In the genomic region with DNA sequence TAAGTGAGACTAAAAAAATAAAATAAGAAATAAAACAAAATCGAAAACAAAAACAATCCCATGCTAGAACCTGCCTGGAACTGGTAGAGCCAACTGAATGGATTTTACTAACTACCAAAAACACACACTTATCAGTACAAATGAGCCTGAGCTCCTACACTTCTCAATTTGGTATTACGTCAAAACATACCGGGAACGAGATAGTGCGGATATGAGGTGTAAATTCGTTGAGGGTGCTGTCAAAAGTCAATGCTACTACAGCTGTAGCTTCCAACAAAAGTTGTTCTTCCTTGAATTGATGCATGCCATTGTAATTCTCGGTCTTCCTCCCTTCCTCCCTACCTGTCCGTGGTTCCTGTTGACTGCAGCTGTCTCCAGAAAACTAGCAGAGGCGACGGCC, we compare ENCODE assay signal across 8 mouse cellular contexts. TPM values are rescaled to one million over a fixed set of nuclear protein-coding genes. Genes with fewer than 3 reads are reported as not detected.
DNase-seq lines count a peak whose midpoint lies in the region; ATAC-seq and TF ChIP-seq lines count a peak whose summit lies in the region.

No protein-coding gene starts in this region.

- 12% methylated on average over 10 of the region's 10 CpGs for WGBS in lung, embryonic 16.5 days
- WGBS in forebrain, embryonic 10.5 days: 28% methylated on average over 10 of the region's 10 CpGs
- 11% methylated on average over 10 of the region's 10 CpGs for WGBS in liver, embryonic 11.5 days
- 5% methylated on average over 10 of the region's 10 CpGs for WGBS in small intestine, adult 2 months

- H3K4me3 ChIP-seq in lung, embryonic 16.5 days (ENCODE audit: low read length): peak overlapping the region; percentile 86
- peak overlapping the region; percentile 88 for H3K4me3 ChIP-seq in forebrain, embryonic 10.5 days
- H3K4me3 ChIP-seq in liver, embryonic 11.5 days (ENCODE audit: low read depth, low read length): peak overlapping the region; percentile 98
- H3K4me3 ChIP-seq in small intestine, adult 2 months (ENCODE audit: low read depth, low read length): peak overlapping the region; percentile 80

- H3K9ac ChIP-seq in lung, embryonic 16.5 days (ENCODE audit: low read length): peak overlapping the region; percentile 98
- H3K9ac ChIP-seq in liver, embryonic 11.5 days (ENCODE audit: low read depth, low read length): peak overlapping the region; percentile 99

- H3K4me1 ChIP-seq in lung, embryonic 16.5 days (replicated peaks; ENCODE audit: control insufficient read depth, insufficient read depth, low read length): peaks cover 8% of the 10 kb centered on the region; the same call in 1 of the 2 replicates
- H3K4me1 ChIP-seq in forebrain, embryonic 10.5 days: peaks cover 19% of the 10 kb centered on the region
- peaks cover 10% of the 10 kb centered on the region for H3K4me1 ChIP-seq in liver, embryonic 11.5 days (replicated peaks; ENCODE audit: control insufficient read depth, insufficient read depth, low read length)
- peaks cover 16% of the 10 kb centered on the region; the same call in 1 of the 2 replicates for H3K4me1 ChIP-seq in small intestine, adult 2 months (ENCODE audit: control insufficient read depth, insufficient read depth, insufficient read length, low read length)

- no peak for DNase-seq in lung, postnatal 4 days
- no peak for DNase-seq in forebrain, embryonic 10.5 days (ENCODE audit: extremely low spot score, low spot score)
- DNase-seq in liver, embryonic 11.5 days (ENCODE audit: low spot score): peak; percentile 38
- DNase-seq in yolk sac, embryonic 10.5 days (ENCODE audit: low spot score): no peak
- DNase-seq in adrenal gland, adult 8-10 months: no peak

- no peaks in the 10 kb centered on the region for H3K36me3 ChIP-seq in lung, embryonic 16.5 days (ENCODE audit: control insufficient read depth, insufficient read depth, low read length)
- no peaks in the 10 kb centered on the region for H3K36me3 ChIP-seq in forebrain, embryonic 10.5 days (replicated peaks)
- no peaks in the 10 kb centered on the region for H3K36me3 ChIP-seq in liver, embryonic 11.5 days (ENCODE audit: control insufficient read depth, insufficient read depth, low read length)
- H3K36me3 ChIP-seq in small intestine, adult 2 months (ENCODE audit: control insufficient read depth, insufficient read depth, low read length): no peaks in the 10 kb centered on the region

- no peak for TF ChIP-seq CTCF in small intestine, adult 2 months (IDR thresholded peaks at IDR 0.05; ENCODE audit: extremely low read depth, insufficient read length, insufficient replicate concordance, low read depth, low read length)

- H3K9me3 ChIP-seq in lung, embryonic 16.5 days (ENCODE audit: control insufficient read depth, low read length): no peaks in the 10 kb centered on the region
- H3K9me3 ChIP-seq in forebrain, embryonic 10.5 days: no peaks in the 10 kb centered on the region
- H3K9me3 ChIP-seq in liver, embryonic 11.5 days (ENCODE audit: control insufficient read depth, low read length): no peaks in the 10 kb centered on the region

- no peaks in the 10 kb centered on the region for H3K27me3 ChIP-seq in lung, embryonic 16.5 days (ENCODE audit: control insufficient read depth, insufficient read depth, low read depth, low read length)
- H3K27me3 ChIP-seq in forebrain, embryonic 10.5 days (ENCODE audit: poor library complexity, severe bottlenecking): no peaks in the 10 kb centered on the region
- no peaks in the 10 kb centered on the region for H3K27me3 ChIP-seq in liver, embryonic 11.5 days (replicated peaks; ENCODE audit: control insufficient read depth, insufficient read depth, low read length)
- no peaks in the 10 kb centered on the region for H3K27me3 ChIP-seq in small intestine, adult 2 months (ENCODE audit: control insufficient read depth, insufficient read depth, low read length)

- peak overlapping the region; percentile 61 for H3K4me2 ChIP-seq in lung, embryonic 16.5 days (ENCODE audit: low read depth, low read length)
- H3K4me2 ChIP-seq in liver, embryonic 11.5 days: peak overlapping the region; percentile 91

- no peak overlapping the region for H3K27ac ChIP-seq in lung, embryonic 16.5 days (ENCODE audit: low read length)
- peak overlapping the region; percentile 98 for H3K27ac ChIP-seq in forebrain, embryonic 10.5 days
- H3K27ac ChIP-seq in liver, embryonic 11.5 days (ENCODE audit: low read depth, low read length): peak overlapping the region; percentile 81; the same call in 1 of the 2 replicates
- no peak overlapping the region; the same call in 1 of the 2 replicates for H3K27ac ChIP-seq in small intestine, adult 2 months (ENCODE audit: insufficient read depth, low read depth, low read length)

- ATAC-seq in lung, embryonic 16.5 days (ENCODE audit: low read depth): peak; percentile 33; the same call in 1 of the 2 replicates
- peak; percentile 9 for ATAC-seq in liver, embryonic 11.5 days (replicated peaks; ENCODE audit: low FRiP score)
- ATAC-seq in cerebellum, adult (ENCODE audit: insufficient number of reproducible peaks, low FRiP score, low TSS enrichment): no peak

- TF ChIP-seq POLR2A in small intestine, adult 2 months (IDR thresholded peaks at IDR 0.05; ENCODE audit: low read depth, low read length): no peak

RNA-seq across cellular contexts. Expression of a gene that starts 0.4 kb away (rescaled TPM):
- polyA plus RNA-seq in lung, embryonic 16.5 days (2015; fragmentation: Nextera tagmentation; extraction: Ambion mirVana): 5.8 and 6.0 TPM in 2 replicates
- polyA plus RNA-seq in forebrain, embryonic 10.5 days (2016; fragmentation: Nextera tagmentation; extraction: Ambion mirVana): 9.2 and 9.8 TPM in 2 replicates
- polyA plus RNA-seq in liver, embryonic 11.5 days (2014; fragmentation: Nextera tagmentation; extraction: Ambion mirVana): 4.0 and 4.5 TPM in 2 replicates
- polyA plus RNA-seq in small intestine, adult 2 months (2012; rRNA removed): 19.3 and 34.9 TPM in 2 replicates
- total RNA-seq in adrenal gland, adult 8-10 months (2022): 10 to 100 TPM; 19.8 to 25.7 (median 22.2) TPM

RNA-seq across cellular contexts. Expression of a gene that starts 32.3 kb away (rescaled TPM):
- polyA plus RNA-seq in lung, embryonic 16.5 days (2015; fragmentation: Nextera tagmentation; extraction: Ambion mirVana): 19.4 and 22.9 TPM in 2 replicates
- 33.4 and 37.1 TPM in 2 replicates for polyA plus RNA-seq in forebrain, embryonic 10.5 days (2016; fragmentation: Nextera tagmentation; extraction: Ambion mirVana)
- polyA plus RNA-seq in liver, embryonic 11.5 days (2014; fragmentation: Nextera tagmentation; extraction: Ambion mirVana): 35.5 and 45.4 TPM in 2 replicates
- polyA plus RNA-seq in small intestine, adult 2 months (2012; rRNA removed): 3.3 and 6.4 TPM in 2 replicates
- 10 to 100 TPM; 32.4 to 50.2 (median 37.7) TPM for total RNA-seq in adrenal gland, adult 8-10 months (2022)

Comparison
In these comparisons a context has a peak if more than half of its experiments do, and no peak if none do; other contexts are left out.
1. H3K27ac ChIP-seq: peak in forebrain, embryonic 10.5 days (single experiment) and liver, embryonic 11.5 days (single experiment); none in lung, embryonic 16.5 days (single experiment) and small intestine, adult 2 months (single experiment).
2. Peak in every context shown above with its lines, with median percentiles within 50 percentile points of each other: H3K4me3 ChIP-seq.